Mouse (Mus musculus): Measurements from ENCODE around the gene Dchs1. TPM values are rescaled to one million over a fixed set of nuclear protein-coding genes. Genes with fewer than 3 reads are reported as not detected.
"Not testable (repeated sequence)": the region's sequence is repeated elsewhere in the genome, so short reads cannot be mapped to it uniquely, and the experiment has no call there.

Dchs1 gene
- polyA plus RNA-seq, 1 experiment from 2014 or later: 8.3 TPM

DNA sequence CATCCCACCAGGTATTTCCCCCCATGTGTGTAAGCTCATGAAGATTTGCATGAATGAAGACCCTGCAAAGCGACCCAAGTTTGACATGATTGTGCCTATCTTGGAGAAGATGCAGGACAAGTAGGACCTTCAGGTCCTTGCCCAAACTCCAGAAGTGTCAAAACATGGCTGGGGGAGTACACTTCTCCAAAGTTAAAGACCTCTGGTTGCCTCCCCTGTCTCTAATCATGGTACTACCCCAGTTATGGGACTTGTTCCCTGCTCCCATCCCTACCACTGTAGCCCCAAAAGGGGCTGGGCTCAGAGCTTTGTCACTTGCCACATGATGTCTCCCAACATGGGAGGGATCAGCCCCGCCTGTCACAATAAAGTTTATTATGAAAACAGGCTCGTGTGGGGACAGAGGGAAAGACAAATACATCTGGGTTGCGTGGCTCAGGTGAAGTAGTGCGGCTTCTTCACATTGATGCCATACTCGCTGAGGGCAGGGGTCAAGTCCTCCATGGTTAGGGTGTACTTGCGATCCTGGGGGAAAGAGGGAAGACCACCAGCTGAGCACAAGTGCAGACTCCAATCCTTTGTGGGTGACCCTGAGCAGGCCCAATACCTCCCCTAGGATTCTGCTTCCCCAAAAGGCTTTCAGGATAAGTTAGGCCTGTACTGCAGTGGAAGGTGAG, 44.8 kb downstream of the Dchs1 start:
- H3K4me2 ChIP-seq (ENCODE audit: low read length): peak overlapping the region; percentile 85; the same call in 1 of the 2 replicates
- not testable (repeated sequence) for H3K27ac ChIP-seq (replicated peaks in 1 of 2; ENCODE audit: control insufficient read depth in 1 of 2, insufficient read depth in 1 of 2, low read depth in 2 of 2, low read length in 2 of 2); ATAC-seq (ENCODE audit: insufficient number of reproducible peaks, insufficient read depth, low FRiP score, low read depth); H3K9me3 ChIP-seq (ENCODE audit: control insufficient read depth, low read length); H3K27me3 ChIP-seq (ENCODE audit: control insufficient read depth, insufficient read depth, low read length)
- H3K9ac ChIP-seq (ENCODE audit: low read length): peak overlapping the region; percentile 86; the same call in 1 of the 2 replicates
- H3K4me1 ChIP-seq (ENCODE audit: control insufficient read depth in 2 of 2, insufficient read depth in 2 of 2, low read length in 2 of 2): peaks cover 3 to 22% of the 10 kb centered on the region in 2 experiments
- 78% methylated on average over 7 of the region's 7 CpGs for WGBS
- peak overlapping the region in 1 of 2 experiments; percentile 87; a peak in 1 of 4 replicates for H3K4me3 ChIP-seq (ENCODE audit: control insufficient read depth in 1 of 2, insufficient read depth in 1 of 2, low read depth in 1 of 2, low read length in 2 of 2)
- H3K36me3 ChIP-seq (ENCODE audit: control insufficient read depth, insufficient read depth, low read length): peaks cover 56% of the 10 kb centered on the region

DNA sequence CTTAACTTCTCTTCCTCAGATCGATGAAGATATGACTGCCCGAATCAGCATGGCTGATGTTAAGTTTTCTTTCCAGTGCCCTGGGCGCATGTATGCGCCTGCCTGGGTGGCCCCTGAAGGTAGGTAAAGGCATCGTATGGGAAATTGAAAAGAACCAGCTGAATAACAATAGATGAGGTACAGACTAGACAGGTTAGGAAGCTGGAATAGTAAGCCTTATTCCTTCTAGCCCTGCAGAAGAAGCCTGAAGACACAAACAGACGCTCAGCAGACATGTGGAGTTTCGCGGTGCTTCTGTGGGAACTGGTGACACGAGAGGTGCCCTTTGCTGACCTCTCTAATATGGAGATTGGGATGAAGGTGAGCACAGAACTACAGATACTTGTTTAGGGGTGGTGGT, 45.5 kb downstream of the Dchs1 start:
- Histone ChIP-seq H3K4me3 (ENCODE audit: control insufficient read depth in 1 of 2, insufficient read depth in 1 of 2, low read depth in 1 of 2, low read length in 2 of 2) (no peak overlapping the region), H3K9ac (ENCODE audit: low read length) (no peak overlapping the region), H3K27me3 (ENCODE audit: control insufficient read depth, insufficient read depth, low read length) (no peaks in the 10 kb centered on the region), H3K36me3 (ENCODE audit: control insufficient read depth, insufficient read depth, low read length) (peaks cover 50% of the 10 kb centered on the region), H3K9me3 (ENCODE audit: control insufficient read depth, low read length) (no peaks in the 10 kb centered on the region), H3K4me1 (ENCODE audit: control insufficient read depth in 2 of 2, insufficient read depth in 2 of 2, low read length in 2 of 2) (peaks cover 3 to 25% of the 10 kb centered on the region in 2 experiments), H3K27ac (replicated peaks in 1 of 2; ENCODE audit: control insufficient read depth in 1 of 2, insufficient read depth in 1 of 2, low read depth in 2 of 2, low read length in 2 of 2) (no peak overlapping the region), H3K4me2 (ENCODE audit: low read length) (no peak overlapping the region)
- no peak for ATAC-seq (ENCODE audit: insufficient number of reproducible peaks, insufficient read depth, low FRiP score, low read depth)
- WGBS: 87% methylated on average over 9 of the region's 9 CpGs

DNA sequence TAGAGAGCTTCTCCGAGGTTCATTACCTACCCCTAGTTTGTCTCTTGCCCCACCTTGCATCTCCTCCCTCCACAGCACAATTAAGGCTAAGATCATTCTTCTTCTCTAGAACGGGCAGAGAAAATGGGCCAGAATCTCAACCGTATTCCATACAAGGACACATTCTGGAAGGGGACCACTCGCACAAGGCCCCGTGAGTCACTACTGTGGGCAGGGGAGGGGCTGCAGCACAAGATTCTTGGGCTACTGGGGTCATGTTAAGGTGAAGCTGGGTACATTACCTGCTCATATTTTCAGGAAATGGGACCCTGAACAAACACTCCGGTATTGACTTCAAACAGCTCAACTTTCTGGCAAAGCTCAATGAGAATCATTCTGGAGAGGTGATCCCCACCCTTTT, 46.6 kb downstream of the Dchs1 start:
- 88% methylated on average over 6 of the region's 6 CpGs for WGBS
- ATAC-seq (ENCODE audit: insufficient number of reproducible peaks, insufficient read depth, low FRiP score, low read depth): no peak
- Histone ChIP-seq H3K9me3 (ENCODE audit: control insufficient read depth, low read length) (no peaks in the 10 kb centered on the region), H3K27me3 (ENCODE audit: control insufficient read depth, insufficient read depth, low read length) (no peaks in the 10 kb centered on the region), H3K36me3 (ENCODE audit: control insufficient read depth, insufficient read depth, low read length) (peaks cover 40% of the 10 kb centered on the region), H3K4me3 (ENCODE audit: control insufficient read depth in 1 of 2, insufficient read depth in 1 of 2, low read depth in 1 of 2, low read length in 2 of 2) (no peak overlapping the region), H3K9ac (ENCODE audit: low read length) (no peak overlapping the region), H3K27ac (replicated peaks in 1 of 2; ENCODE audit: control insufficient read depth in 1 of 2, insufficient read depth in 1 of 2, low read depth in 2 of 2, low read length in 2 of 2) (0 out of 4 replicates have a peak overlapping the region, but pooled peaks of 1 of the 2 experiments have one; percentile 8), H3K4me1 (ENCODE audit: control insufficient read depth in 2 of 2, insufficient read depth in 2 of 2, low read length in 2 of 2) (peaks cover 3 to 25% of the 10 kb centered on the region in 2 experiments), H3K4me2 (ENCODE audit: low read length) (no peak overlapping the region)

- H3K4me2 ChIP-seq (ENCODE audit: low read length): no peak overlapping the region
- WGBS: 91% methylated on average over 13 of the region's 13 CpGs
- H3K4me3 ChIP-seq (ENCODE audit: control insufficient read depth in 1 of 2, insufficient read depth in 1 of 2, low read depth in 1 of 2, low read length in 2 of 2): no peak overlapping the region
- peaks cover 40% of the 10 kb centered on the region for H3K36me3 ChIP-seq (ENCODE audit: control insufficient read depth, insufficient read depth, low read length)
- ATAC-seq (ENCODE audit: insufficient number of reproducible peaks, insufficient read depth, low FRiP score, low read depth): no peak
- no peak overlapping the region for H3K9ac ChIP-seq (ENCODE audit: low read length)
- peak overlapping the region in 1 of 2 experiments; percentile 88; a peak in 2 of 4 replicates for H3K27ac ChIP-seq (replicated peaks in 1 of 2; ENCODE audit: control insufficient read depth in 1 of 2, insufficient read depth in 1 of 2, low read depth in 2 of 2, low read length in 2 of 2)
- H3K4me1 ChIP-seq (ENCODE audit: control insufficient read depth in 2 of 2, insufficient read depth in 2 of 2, low read length in 2 of 2): peaks cover 5 to 30% of the 10 kb centered on the region in 2 experiments
- no peaks in the 10 kb centered on the region for H3K9me3 ChIP-seq (ENCODE audit: control insufficient read depth, low read length)
- H3K27me3 ChIP-seq (ENCODE audit: control insufficient read depth, insufficient read depth, low read length): no peaks in the 10 kb centered on the region
These were observed 47.2 kb downstream of the Dchs1 start for GRCm38 (mm10) chr7:105740089-105740795.

- H3K4me3 ChIP-seq (ENCODE audit: control insufficient read depth in 1 of 2, insufficient read depth in 1 of 2, low read depth in 1 of 2, low read length in 2 of 2): peak overlapping the region; percentile 39 to 91
- 8% methylated on average over 3 of the region's 3 CpGs for WGBS
- H3K27ac ChIP-seq (replicated peaks in 1 of 2; ENCODE audit: control insufficient read depth in 1 of 2, insufficient read depth in 1 of 2, low read depth in 2 of 2, low read length in 2 of 2): peak overlapping the region; percentile 88 to 99
- peak overlapping the region; percentile 98 for H3K9ac ChIP-seq (ENCODE audit: low read length)
- peaks cover 7 to 32% of the 10 kb centered on the region in 2 experiments for H3K4me1 ChIP-seq (ENCODE audit: control insufficient read depth in 2 of 2, insufficient read depth in 2 of 2, low read length in 2 of 2)
- peaks cover 51% of the 10 kb centered on the region for H3K36me3 ChIP-seq (ENCODE audit: control insufficient read depth, insufficient read depth, low read length)
- no peaks in the 10 kb centered on the region for H3K27me3 ChIP-seq (ENCODE audit: control insufficient read depth, insufficient read depth, low read length)
- H3K9me3 ChIP-seq (ENCODE audit: control insufficient read depth, low read length): no peaks in the 10 kb centered on the region
- peak; percentile 64 for ATAC-seq (ENCODE audit: insufficient number of reproducible peaks, insufficient read depth, low FRiP score, low read depth)
- H3K4me2 ChIP-seq (ENCODE audit: low read length): peak overlapping the region; percentile 94
These were observed 48.5 kb downstream of the Dchs1 start for GRCm38 (mm10) chr7:105738948-105739347.

- Histone ChIP-seq H3K9me3 (ENCODE audit: control insufficient read depth, low read length) (no peaks in the 10 kb centered on the region), H3K4me3 (ENCODE audit: control insufficient read depth in 1 of 2, insufficient read depth in 1 of 2, low read depth in 1 of 2, low read length in 2 of 2) (peak overlapping the region; percentile 11 to 91; a peak in 3 of 4 replicates), H3K27me3 (ENCODE audit: control insufficient read depth, insufficient read depth, low read length) (no peaks in the 10 kb centered on the region), H3K9ac (ENCODE audit: low read length) (peak overlapping the region; percentile 98), H3K4me1 (ENCODE audit: control insufficient read depth in 2 of 2, insufficient read depth in 2 of 2, low read length in 2 of 2) (peaks cover 7 to 30% of the 10 kb centered on the region in 2 experiments), H3K27ac (replicated peaks in 1 of 2; ENCODE audit: control insufficient read depth in 1 of 2, insufficient read depth in 1 of 2, low read depth in 2 of 2, low read length in 2 of 2) (peak overlapping the region; percentile 88 to 99), H3K36me3 (ENCODE audit: control insufficient read depth, insufficient read depth, low read length) (peaks cover 57% of the 10 kb centered on the region), H3K4me2 (ENCODE audit: low read length) (peak overlapping the region; percentile 94)
- ATAC-seq (ENCODE audit: insufficient number of reproducible peaks, insufficient read depth, low FRiP score, low read depth): no peak
- WGBS: 24% methylated on average over 2 of the region's 2 CpGs
These were observed 49.2 kb downstream of the Dchs1 start for GRCm38 (mm10) chr7:105738286-105738685.

- 7% methylated on average over 3 of the region's 3 CpGs for WGBS
- no peak for ATAC-seq (ENCODE audit: insufficient number of reproducible peaks, insufficient read depth, low FRiP score, low read depth)
- peaks cover 57% of the 10 kb centered on the region for H3K36me3 ChIP-seq (ENCODE audit: control insufficient read depth, insufficient read depth, low read length)
- peak overlapping the region; percentile 98 for H3K9ac ChIP-seq (ENCODE audit: low read length)
- peaks cover 7 to 29% of the 10 kb centered on the region in 2 experiments for H3K4me1 ChIP-seq (ENCODE audit: control insufficient read depth in 2 of 2, insufficient read depth in 2 of 2, low read length in 2 of 2)
- peak overlapping the region; percentile 88 to 97 for H3K27ac ChIP-seq (replicated peaks in 1 of 2; ENCODE audit: control insufficient read depth in 1 of 2, insufficient read depth in 1 of 2, low read depth in 2 of 2, low read length in 2 of 2)
- H3K9me3 ChIP-seq (ENCODE audit: control insufficient read depth, low read length): no peaks in the 10 kb centered on the region
- peak overlapping the region; percentile 91 to 98 for H3K4me3 ChIP-seq (ENCODE audit: control insufficient read depth in 1 of 2, insufficient read depth in 1 of 2, low read depth in 1 of 2, low read length in 2 of 2)
- H3K27me3 ChIP-seq (ENCODE audit: control insufficient read depth, insufficient read depth, low read length): no peaks in the 10 kb centered on the region
- H3K4me2 ChIP-seq (ENCODE audit: low read length): peak overlapping the region; percentile 94
These were observed 49.8 kb downstream of the Dchs1 start for GRCm38 (mm10) chr7:105737648-105738047.
